Mouse (Mus musculus): ENCODE results near the gene Pfkp. TPM values are rescaled to one million over a fixed set of nuclear protein-coding genes. Genes with fewer than 3 reads are reported as not detected.

Pfkp gene
- total RNA-seq, 2 experiments from 2014 or later = 199 to 210 TPM

- DNase-seq = no peak
These were observed 45.7 kb downstream of the Pfkp start for GRCm38 (mm10) chr13:6602786-6603409.

GRCm38 (mm10) chr13:6601676-6602075 is 46.9 kb downstream of the Pfkp start:
- no peak for DNase-seq

GRCm38 (mm10) chr13:6600626-6601025 is 48.0 kb downstream of the Pfkp start:
- no peak for DNase-seq

GRCm38 (mm10) chr13:6597801-6598200 is 50.8 kb downstream of the Pfkp start:
- no peak for DNase-seq

GRCm38 (mm10) chr13:6595403-6595802 is 53.2 kb downstream of the Pfkp start:
- DNase-seq = no peak

- DNase-seq = no peak
These were observed 57.7 kb downstream of the Pfkp start for GRCm38 (mm10) chr13:6590846-6591245.

GRCm38 (mm10) chr13:6586009-6586408 is 62.6 kb downstream of the Pfkp start:
- DNase-seq = no peak

- DNase-seq = no peak
These were observed 65.0 kb downstream of the Pfkp start for GRCm38 (mm10) chr13:6583499-6584125.

- DNase-seq = no peak
These were observed 72.6 kb downstream of the Pfkp start for GRCm38 (mm10) chr13:6575920-6576509.

GRCm38 (mm10) chr13:6565571-6565970 is 83.0 kb downstream of the Pfkp start:
- no peak for DNase-seq

GRCm38 (mm10) chr13:6562409-6562808 is 86.2 kb downstream of the Pfkp start:
- DNase-seq = no peak

- no peak for DNase-seq
These were observed 90.8 kb downstream of the Pfkp start for GRCm38 (mm10) chr13:6557771-6558170.

- DNase-seq = no peak
These were observed 92.9 kb downstream of the Pfkp start for GRCm38 (mm10) chr13:6555656-6556055.

- DNase-seq = no peak
These were observed 94.9 kb downstream of the Pfkp start for GRCm38 (mm10) chr13:6553708-6554107.

- DNase-seq = no peak
These were observed 113.2 kb downstream of the Pfkp start for GRCm38 (mm10) chr13:6535287-6535932.

GRCm38 (mm10) chr13:6532683-6533082 is 115.9 kb downstream of the Pfkp start:
- no peak for DNase-seq

Other genes starting within 250 kb of the Pfkp start
- 10 to 100 TPM; 46.7 to 53.7 TPM for gene Pitrm1, start 100.6 kb downstream of the Pfkp start, total RNA-seq (2021)

Data from layer of hippocampus, postnatal 36 days (tissue).